Mouse (Mus musculus): ENCODE data around the gene Nol10. TPM values are rescaled to one million over a fixed set of nuclear protein-coding genes. Genes with fewer than 3 reads are reported as not detected.

The Nol10 gene
- polyA plus RNA-seq (2015; fragmentation: Nextera tagmentation; extraction: Ambion mirVana) = 7.3 and 9.7 TPM in 2 replicates

GRCm38 (mm10) chr12:17348048-17349036 is at the start of gene Nol10:
TSS of gene Nol10 (plus strand) at chr12:17348458.

DNA sequence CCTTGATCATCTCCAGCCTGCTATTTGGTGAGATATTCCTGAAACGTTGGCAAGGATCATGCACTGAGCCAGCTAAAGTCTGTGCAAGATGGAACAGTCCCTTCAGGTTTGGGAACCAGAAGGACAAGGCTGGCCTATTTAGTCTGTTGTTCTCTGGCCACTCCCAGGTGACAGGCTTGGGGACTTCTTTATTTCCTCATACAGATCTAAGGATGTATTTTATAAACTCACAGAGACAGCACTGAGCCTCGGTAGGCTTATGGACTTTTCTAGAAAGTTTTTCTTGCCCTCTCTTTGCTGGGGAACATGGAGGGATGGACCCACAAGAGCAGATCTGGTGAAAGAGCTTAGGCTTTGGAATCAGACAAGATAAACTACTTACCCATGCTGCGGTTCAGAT is 19.0 kb upstream of the Nol10 start, which contains the start of gene Atp6v1c2:
Gene Atp6v1c2, minus strand, starts transcription at position 101 of the 400 bp plus-strand sequence.

Small RNA genes lying within 50 kb of the gene (microRNA-seq; reads per million reads assigned to microRNA genes)
- gene Mir3066 (ENCODE audit: borderline replicate concordance, insufficient number of aligned reads) = 6.3 reads per million, percentile 10 among the genes with 10 or more reads in this experiment

Other genes starting within 250 kb of the Nol10 start
- 0.03 and 0.24 TPM in 2 replicates for gene Kcnf1, start 171.6 kb upstream of the Nol10 start, polyA plus RNA-seq (2015; fragmentation: Nextera tagmentation; extraction: Ambion mirVana)
- 264 and 301 TPM in 2 replicates for gene Pdia6, start 81.9 kb upstream of the Nol10 start, polyA plus RNA-seq (2015; fragmentation: Nextera tagmentation; extraction: Ambion mirVana)
- 0.79 and 0.80 TPM in 2 replicates for gene Atp6v1c2, start 19.1 kb upstream of the Nol10 start, polyA plus RNA-seq (2015; fragmentation: Nextera tagmentation; extraction: Ambion mirVana)
- 86.9 and 132 TPM in 2 replicates for gene Odc1, start 196.3 kb downstream of the Nol10 start, polyA plus RNA-seq (2015; fragmentation: Nextera tagmentation; extraction: Ambion mirVana)